Mouse (Mus musculus) ovary, adult 18-20 months (tissue): ENCODE data around the gene 4930579F01Rik.

Experiments
- DNase-seq: peaks from one replicate; pipeline ENCODE4 v3.0.0; 2022; ENCODE audit warnings: low spot score, mixed read lengths

Gene 4930579F01Rik

GRCm38 (mm10) chr3:138216091-138216490 is 22.5 kb upstream of the 4930579F01Rik start:
- no peak for DNase-seq

GRCm38 (mm10) chr3:138215395-138215989 is 21.9 kb upstream of the 4930579F01Rik start:
- DNase-seq, result no peak

- DNase-seq, result no peak
Measured at GRCm38 (mm10) chr3:138212431-138212951, 18.9 kb upstream of the 4930579F01Rik start.

- DNase-seq, result peak; percentile 57
Measured at GRCm38 (mm10) chr3:138210432-138211075, 16.9 kb upstream of the 4930579F01Rik start.

GRCm38 (mm10) chr3:138208821-138209220 is 15.2 kb upstream of the 4930579F01Rik start:
- no peak for DNase-seq

- no peak for DNase-seq
Measured at GRCm38 (mm10) chr3:138198722-138199068, 5.1 kb upstream of the 4930579F01Rik start.

GRCm38 (mm10) chr3:138197973-138198721 is 4.5 kb upstream of the 4930579F01Rik start:
- peak; percentile 69 for DNase-seq

- DNase-seq, result no peak
Measured at GRCm38 (mm10) chr3:138197556-138197955, 3.9 kb upstream of the 4930579F01Rik start.

GRCm38 (mm10) chr3:138197093-138197492 is 3.5 kb upstream of the 4930579F01Rik start:
- DNase-seq, result no peak

GRCm38 (mm10) chr3:138192260-138192659 is 1.4 kb downstream of the 4930579F01Rik start:
- peak; percentile 25 for DNase-seq

- no peak for DNase-seq
Measured at GRCm38 (mm10) chr3:138185995-138186930, 7.4 kb downstream of the 4930579F01Rik start.

- DNase-seq, result no peak
Measured at GRCm38 (mm10) chr3:138185290-138185689, 8.3 kb downstream of the 4930579F01Rik start.

- no peak for DNase-seq
Measured at GRCm38 (mm10) chr3:138183371-138183770, 10.3 kb downstream of the 4930579F01Rik start.

- no peak for DNase-seq
Measured at GRCm38 (mm10) chr3:138182019-138182418, 11.6 kb downstream of the 4930579F01Rik start.

GRCm38 (mm10) chr3:138175551-138175950 is 18.1 kb downstream of the 4930579F01Rik start:
- DNase-seq, result no peak

- no peak for DNase-seq
Measured at GRCm38 (mm10) chr3:138173291-138173690, 20.3 kb downstream of the 4930579F01Rik start.

- no peak for DNase-seq
Measured at GRCm38 (mm10) chr3:138162553-138163183, 31.0 kb downstream of the 4930579F01Rik start.

GRCm38 (mm10) chr3:138161623-138162022 is 32.0 kb downstream of the 4930579F01Rik start:
- DNase-seq, result no peak

GRCm38 (mm10) chr3:138156651-138157050 is 37.0 kb downstream of the 4930579F01Rik start:
- DNase-seq, result no peak

- no peak for DNase-seq
Measured at GRCm38 (mm10) chr3:138155062-138155461, 38.6 kb downstream of the 4930579F01Rik start.

- no peak for DNase-seq
Measured at GRCm38 (mm10) chr3:138148811-138149210, 44.8 kb downstream of the 4930579F01Rik start.
